Mouse (Mus musculus) liver, adult 2 months (tissue): Measurements from ENCODE around the gene Glud1. TPM values are rescaled to one million over a fixed set of nuclear protein-coding genes. Genes with fewer than 3 reads are reported as not detected.
A peak's percentile ranks its signal among the peaks of the same experiment; 100 is the strongest.
"Not testable (repeated sequence)": the region's sequence is repeated elsewhere in the genome, so short reads cannot be mapped to it uniquely, and the experiment has no call there.

Experiments
- DNase-seq: peaks from one replicate; pipeline ENCODE4 v3.0.0-alpha.2; 2011; ENCODE audit warnings: low read depth, low spot score; ENCODE audit errors: extremely low read depth
- H3K27ac ChIP-seq: fragments of 200-500 bp; replicated peaks from 2 replicates; pipeline ENCODE4 v1.5.1; 2012; ENCODE audit warnings: low read depth, mild to moderate bottlenecking, control low read depth, inconsistent platforms, low read length; ENCODE audit not compliant: insufficient read depth
- H3K27me3 ChIP-seq: fragments of 200-500 bp; 2 replicates; pipeline ENCODE4 v1.6.1; 2012; ENCODE audit warnings: mild to moderate bottlenecking, moderate library complexity, low read length, inconsistent platforms; ENCODE audit not compliant: control insufficient read depth, insufficient read depth
- H3K36me3 ChIP-seq: fragments of 200-500 bp; 2 replicates; pipeline ENCODE4 v1.6.1; 2012; ENCODE audit warnings: low read length, inconsistent platforms; ENCODE audit not compliant: control insufficient read depth, insufficient read depth
- H3K4me1 ChIP-seq: fragments of 200-500 bp; 2 replicates; pipeline ENCODE4 v1.6.1; 2011; ENCODE audit warnings: low read length; ENCODE audit not compliant: control insufficient read depth, insufficient read depth
- H3K4me3 ChIP-seq: fragments of 200-500 bp; 2 replicates; pipeline ENCODE4 v1.5.1; 2011; ENCODE audit warnings: low read depth, mild to moderate bottlenecking, control low read depth, low read length, moderate library complexity; ENCODE audit not compliant: insufficient read depth
- H3K79me2 ChIP-seq: fragments of 200-500 bp; 2 replicates; pipeline ENCODE4 v1.6.1; 2012; ENCODE audit warnings: inconsistent platforms, mild to moderate bottlenecking, low read length, moderate library complexity; ENCODE audit not compliant: control insufficient read depth, insufficient read depth
- H3K9ac ChIP-seq: fragments of 200-500 bp; 2 replicates; pipeline ENCODE4 v1.6.1; 2012; ENCODE audit warnings: low read depth, mild to moderate bottlenecking, control low read depth, inconsistent platforms, low read length
- CTCF ChIP-seq: fragments of 200-500 bp; IDR thresholded peaks from 2 replicates; pipeline ENCODE4 v1.5.1; 2011; ENCODE audit warnings: low read depth, low read length, control low read depth
- POLR2A ChIP-seq: fragments of 200-500 bp; IDR thresholded peaks from 2 replicates; pipeline ENCODE4 v1.6.1; 2011; ENCODE audit warnings: low read length, control low read depth; ENCODE audit not compliant: insufficient read depth; ENCODE audit errors: extremely low read depth
- WGBS: fragments of 180-500 bp; shearing (Covaris S2); methylation state at CpG from one replicate; pipeline ENCODE4 v1.1.7; 2018; 5-methylcytosine and 5-hydroxymethylcytosine counted together
- polyA plus RNA-seq: library from polyadenylated mRNA; depleted of rRNA; stranded (reverse); fragments of >200 nt; gene quantifications from 2 replicates; pipeline ENCODE4 v1.2.3, GENCODE M21; 2012
- total RNA-seq: library from RNA; depleted of rRNA; stranded (reverse); fragments of >200 nt; gene quantifications from 2 replicates; pipeline ENCODE4 v1.2.3, GENCODE M21; 2014

Glud1 gene
- total and polyA plus RNA-seq, 2 experiments = 633 to 691 TPM

- peak overlapping the region; percentile 10 for H3K27ac ChIP-seq
- H3K4me1 ChIP-seq = peaks cover 24% of the 10 kb centered on the region
- H3K79me2 ChIP-seq = no peaks in the 10 kb centered on the region
- H3K9ac ChIP-seq = peak overlapping the region; percentile 17; the same call in 1 of the 2 replicates
- H3K36me3 ChIP-seq = no peaks in the 10 kb centered on the region
- peak; percentile 73 for DNase-seq
- no peaks in the 10 kb centered on the region for H3K27me3 ChIP-seq
- H3K4me3 ChIP-seq = no peak overlapping the region
- 31% methylated on average over 18 of the region's 18 CpGs for WGBS
- TF ChIP-seq CTCF (peak; percentile 95), POLR2A (no peak)
Observed at GRCm38 (mm10) chr14:34362726-34363445, 52.4 kb downstream of the Glud1 start.

DNA sequence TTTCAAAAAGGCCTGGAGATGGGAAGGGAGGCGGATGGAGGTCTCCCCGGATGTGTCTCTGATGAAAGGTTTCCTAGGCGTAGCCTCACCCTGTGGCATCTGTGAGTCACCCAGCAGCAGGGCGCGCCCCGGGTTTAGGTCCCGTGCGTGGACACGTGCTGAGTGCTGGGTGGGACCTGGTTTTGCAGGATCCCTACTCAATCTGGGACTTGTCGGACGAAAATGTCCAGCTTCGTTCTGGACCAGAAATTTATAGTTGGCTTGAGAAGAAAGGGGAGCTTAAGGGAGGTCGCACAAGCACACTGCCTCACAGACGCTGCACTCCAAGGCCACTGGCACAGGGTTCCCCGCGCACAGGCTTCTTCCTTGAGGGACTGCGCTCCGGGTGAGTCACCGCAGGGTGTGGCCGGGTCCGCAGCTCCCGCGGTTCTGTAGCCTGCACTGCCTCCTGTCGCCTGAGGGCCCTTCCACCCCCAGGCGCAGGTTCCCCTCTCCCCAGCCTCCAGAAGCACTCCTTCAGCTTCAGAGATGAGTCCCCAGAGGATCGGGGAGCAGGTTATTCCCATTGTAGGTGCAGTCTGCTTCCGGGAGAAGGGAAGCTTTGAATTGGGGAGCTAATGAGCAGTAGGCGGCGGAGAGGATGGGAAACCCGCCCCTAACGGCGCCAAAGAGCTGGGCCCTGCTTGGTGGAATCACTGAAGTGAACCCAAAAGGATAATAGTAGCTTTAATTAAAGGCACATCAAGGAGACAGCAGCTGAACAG lies 53.1 kb downstream of the Glud1 start:
- Histone ChIP-seq H3K4me1 (peaks cover 19% of the 10 kb centered on the region), H3K36me3 (no peaks in the 10 kb centered on the region), H3K4me3 (peak overlapping the region; percentile 44), H3K79me2 (no peaks in the 10 kb centered on the region), H3K27ac (peak overlapping the region; percentile 27; the same call in 1 of the 2 replicates), H3K27me3 (no peaks in the 10 kb centered on the region), H3K9ac (peak overlapping the region; percentile 20)
- TF ChIP-seq CTCF (peak; percentile 53), POLR2A (0 out of 2 replicates have a peak, but pooled peaks have one; percentile 8)
- WGBS = 29% methylated on average over 32 of the region's 32 CpGs
- DNase-seq = no peak

GRCm38 (mm10) chr14:34364254-34365146 lies 54.0 kb downstream of the Glud1 start:
- not testable (repeated sequence) for H3K27ac ChIP-seq
- H3K4me3 ChIP-seq = peak overlapping the region; percentile 44; the same call in 1 of the 2 replicates
- WGBS = 95% methylated on average over 15 of the region's 15 CpGs

DNA sequence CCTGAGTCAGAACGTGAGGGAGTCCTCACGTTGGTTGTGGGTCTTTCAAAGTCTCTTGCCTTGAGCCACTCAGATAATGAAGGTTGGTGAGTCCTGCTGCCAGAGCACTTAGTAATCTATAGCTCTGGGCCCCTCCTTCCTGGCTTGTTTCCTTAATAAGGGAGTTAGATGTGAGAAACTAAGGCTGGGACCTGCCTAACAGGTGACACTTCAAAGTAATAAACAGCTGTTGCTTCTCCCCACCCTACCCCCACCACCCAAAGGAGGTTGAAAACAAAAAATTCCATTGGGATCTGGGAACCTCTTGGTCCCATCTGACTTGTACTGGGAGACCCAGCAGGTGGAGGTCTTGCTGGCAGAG lies 54.6 kb downstream of the Glud1 start:
- Histone ChIP-seq H3K4me3 (no peak overlapping the region), H3K79me2 (no peaks in the 10 kb centered on the region), H3K9ac (no peak overlapping the region), H3K27ac (no peak overlapping the region), H3K4me1 (peaks cover 8% of the 10 kb centered on the region), H3K27me3 (no peaks in the 10 kb centered on the region), H3K36me3 (no peaks in the 10 kb centered on the region)
- WGBS = 94% methylated on average over 2 of the region's 2 CpGs
- DNase-seq = no peak
- no peak for TF ChIP-seq CTCF
- no peak for TF ChIP-seq POLR2A

More at GRCm38 (mm10) chr14:34364254-34365146, 54.0 kb downstream of the Glud1 start:
- not testable (repeated sequence) for H3K79me2 ChIP-seq, H3K36me3 ChIP-seq, H3K27me3 ChIP-seq, H3K9ac ChIP-seq, DNase-seq
- peaks cover 12% of the 10 kb centered on the region for H3K4me1 ChIP-seq

- H3K4me3 ChIP-seq = no peak overlapping the region
- H3K27me3 ChIP-seq = no peaks in the 10 kb centered on the region
- no peak overlapping the region for H3K9ac ChIP-seq
- TF ChIP-seq CTCF = peak; percentile 81
- TF ChIP-seq POLR2A = no peak
- no peaks in the 10 kb centered on the region for H3K4me1 ChIP-seq
- no peak overlapping the region for H3K27ac ChIP-seq
- no peaks in the 10 kb centered on the region for H3K36me3 ChIP-seq
- no peaks in the 10 kb centered on the region for H3K79me2 ChIP-seq
- 61% methylated on average over 3 of the region's 3 CpGs for WGBS
- DNase-seq = peak; percentile 53
Observed at GRCm38 (mm10) chr14:34370203-34370602, 59.7 kb downstream of the Glud1 start.
